Mouse (Mus musculus) heart, postnatal 0 days (tissue): ENCODE results near the gene Il12rb1. TPM values are rescaled to one million over a fixed set of nuclear protein-coding genes. Genes with fewer than 3 reads are reported as not detected.
A peak's percentile ranks its signal among the peaks of the same experiment; 100 is the strongest.

ENCODE experiments used
- ATAC-seq: fragments of 200-750 bp; cut with Nextera tagmentation; 2 replicates; pipeline ENCODE4 v1.8.0; 2017; ENCODE audit warnings: low read depth, moderate number of reproducible peaks, moderate library complexity; ENCODE audit not compliant: insufficient read depth
- DNase-seq: peaks from one replicate; pipeline ENCODE4 v3.0.0-alpha.2; 2016; ENCODE audit warnings: low spot score
- H3K27ac ChIP-seq: fragments of 300-500 bp; sonication (generic); 2 replicates; pipeline ENCODE4 v1.5.1; 2014; ENCODE audit warnings: low read depth, mild to moderate bottlenecking
- H3K27me3 ChIP-seq: fragments of 300-500 bp; sonication (generic); 2 replicates; pipeline ENCODE4 v1.6.1; 2014; ENCODE audit warnings: low read length, mixed read lengths; ENCODE audit not compliant: control insufficient read depth, insufficient read depth
- H3K36me3 ChIP-seq: fragments of 300-500 bp; sonication (generic); replicated peaks from 2 replicates; pipeline ENCODE4 v1.6.1; 2014; ENCODE audit warnings: low read length, mixed read lengths; ENCODE audit not compliant: control insufficient read depth, insufficient read depth
- H3K4me1 ChIP-seq: fragments of 300-500 bp; sonication (generic); 2 replicates; pipeline ENCODE4 v1.6.1; 2014; ENCODE audit warnings: antibody characterized with exemption; ENCODE audit not compliant: control insufficient read depth, insufficient read depth
- H3K4me2 ChIP-seq: fragments of 300-500 bp; sonication (generic); 2 replicates; pipeline ENCODE4 v1.6.1; 2014; ENCODE audit warnings: low read depth, mild to moderate bottlenecking, low read length, moderate library complexity
- H3K4me3 ChIP-seq: fragments of 300-500 bp; sonication (generic); 2 replicates; pipeline ENCODE4 v1.5.1; 2014; ENCODE audit warnings: low read depth, low read length
- H3K9ac ChIP-seq: fragments of 300-500 bp; sonication (generic); replicated peaks from 2 replicates; pipeline ENCODE4 v1.6.1; 2014; ENCODE audit warnings: low read depth, low read length, mixed read lengths
- H3K9me3 ChIP-seq: fragments of 300-500 bp; sonication (generic); replicated peaks from 2 replicates; pipeline ENCODE4 v1.6.1; 2016; ENCODE audit warnings: low read length; ENCODE audit not compliant: control insufficient read depth
- CTCF ChIP-seq: IDR thresholded peaks from 2 replicates; pipeline ENCODE4 v1.5.1; 2016; ENCODE audit warnings: antibody characterized with exemption, control low read depth, low read depth
- EP300 ChIP-seq: IDR thresholded peaks from 2 replicates; pipeline ENCODE4 v1.6.1; 2016; ENCODE audit warnings: antibody characterized with exemption, low read depth
- whole genome bisulfite sequencing: fragments of 180-500 bp; shearing (Covaris S2); extraction: QIAGEN DNeasy Blood & Tissue Kit; methylation state at CpG from one replicate; pipeline ENCODE4 v1.1.7; 2014; 5-methylcytosine and 5-hydroxymethylcytosine counted together
- polyA plus RNA-seq: library from polyadenylated mRNA; unstranded; fragments of >200 nt; fragmentation: Nextera tagmentation; extraction: Ambion mirVana; gene quantifications from 2 replicates; pipeline ENCODE4 v1.2.1, GENCODE M21; 2015
- total RNA-seq: library from RNA; depleted of rRNA; stranded (reverse); fragments of >200 nt; gene quantifications from 2 replicates; pipeline ENCODE4 v1.2.3, GENCODE M21; 2014; ENCODE audit warnings: low replicate concordance

Il12rb1 gene
- total and polyA plus RNA-seq, 2 experiments from 2014 or later: not detected

DNA sequence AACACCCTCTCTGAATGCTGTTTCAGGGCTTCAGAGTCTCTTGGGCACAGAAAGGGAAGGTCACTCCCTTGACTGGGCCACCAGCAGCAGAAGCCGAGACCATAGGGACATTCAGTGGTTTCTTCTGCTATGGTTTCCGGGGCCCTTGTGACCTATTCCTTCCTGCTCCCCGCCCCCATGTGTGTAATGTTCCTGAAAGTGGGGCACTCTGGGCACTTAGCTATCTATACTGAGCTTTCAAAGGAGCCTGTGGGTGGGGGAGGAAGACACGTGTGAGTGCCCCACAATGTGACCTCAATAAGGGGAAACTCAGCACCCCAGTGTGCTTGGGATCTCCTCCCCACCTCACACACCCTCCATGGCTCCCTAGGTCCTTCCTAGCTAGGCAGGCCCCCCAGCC is 1.7 kb upstream of the Il12rb1 start:
- ATAC-seq: no peak
- Histone ChIP-seq H3K4me1 (peaks cover 10% of the 10 kb centered on the region), H3K9me3 (no peaks in the 10 kb centered on the region), H3K36me3 (no peaks in the 10 kb centered on the region), H3K4me2 (no peak overlapping the region), H3K27me3 (peaks cover 29% of the 10 kb centered on the region), H3K9ac (no peak overlapping the region), H3K27ac (no peak overlapping the region; the same call in 1 of the 2 replicates), H3K4me3 (no peak overlapping the region)
- DNase-seq: no peak
- WGBS: 51% methylated on average over 4 of the region's 4 CpGs
- TF ChIP-seq CTCF (no peak), EP300 (no peak)

DNA sequence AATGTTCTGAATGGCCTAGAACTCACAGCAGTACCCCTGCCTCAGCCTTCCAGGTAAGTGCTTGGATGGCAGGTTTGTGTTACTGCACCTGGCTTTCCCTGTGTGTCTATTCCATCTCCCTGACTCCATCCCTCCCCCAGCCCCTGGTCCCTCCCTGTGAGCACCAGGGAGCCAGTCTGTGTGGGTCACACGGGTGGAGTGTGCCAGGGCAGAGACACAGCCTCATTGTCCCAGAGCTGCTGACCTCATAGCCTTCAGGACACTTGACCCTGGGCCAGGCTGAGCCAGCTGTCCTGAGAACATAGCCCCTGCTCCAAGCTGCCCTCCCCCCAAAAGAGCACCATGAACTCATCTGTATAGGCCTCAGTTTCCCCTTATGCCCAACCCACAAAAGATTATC is 945 bp upstream of the Il12rb1 start:
- 40% methylated on average over 1 of the region's 1 CpGs for WGBS
- H3K27ac ChIP-seq: no peak overlapping the region
- H3K27me3 ChIP-seq: peaks cover 25% of the 10 kb centered on the region

DNA sequence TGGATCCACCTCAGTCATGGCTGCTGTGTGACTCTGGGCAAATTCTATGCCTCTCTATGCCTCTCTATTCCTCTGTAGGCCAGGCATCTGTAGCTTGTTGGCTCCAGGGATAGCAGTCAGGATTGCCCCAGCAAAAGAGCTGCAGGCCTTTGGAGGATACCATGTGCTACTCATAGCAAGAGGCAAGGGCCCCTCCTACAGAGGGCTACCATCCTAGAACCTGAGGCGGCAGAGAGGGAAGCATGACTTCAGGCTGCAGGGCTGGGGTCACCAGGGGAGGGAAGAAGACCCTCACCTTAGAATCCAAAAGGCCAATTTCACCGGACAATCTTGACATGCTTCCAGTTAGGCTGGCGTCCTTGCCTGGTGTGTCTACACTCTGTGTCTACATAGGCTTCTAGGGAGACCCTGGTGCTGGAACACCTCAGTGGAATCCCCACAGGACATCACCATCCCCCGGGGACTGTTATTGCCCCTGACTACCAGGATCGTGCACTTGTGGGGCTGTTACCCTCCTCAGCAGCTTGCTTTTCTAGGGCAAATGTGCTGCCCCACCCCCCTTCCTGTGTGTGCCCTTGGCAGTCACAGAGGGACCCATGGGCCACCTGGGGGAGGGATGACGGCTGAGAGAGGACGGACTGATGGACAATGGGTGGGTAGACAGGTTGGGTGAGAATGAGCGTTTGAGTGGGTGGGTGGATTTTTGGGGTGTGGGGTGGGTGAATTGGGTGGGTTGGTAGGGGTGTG is 879 bp downstream of the Il12rb1 start:
- Histone ChIP-seq H3K4me2 (peak overlapping the region; percentile 16; the same call in 1 of the 2 replicates), H3K36me3 (no peaks in the 10 kb centered on the region), H3K9ac (no peak overlapping the region), H3K4me1 (peaks cover 5% of the 10 kb centered on the region; the same call in 1 of the 2 replicates), H3K4me3 (no peak overlapping the region; the same call in 1 of the 2 replicates), H3K27ac (no peak overlapping the region), H3K27me3 (peaks cover 10% of the 10 kb centered on the region; the same call in 1 of the 2 replicates), H3K9me3 (no peaks in the 10 kb centered on the region)
- ATAC-seq: no peak
- no peak for TF ChIP-seq CTCF
- TF ChIP-seq EP300: no peak
- no peak for DNase-seq
- WGBS: 75% methylated on average over 8 of the region's 8 CpGs

More for the DNA sequence above, 945 bp upstream of the Il12rb1 start:
- Histone ChIP-seq H3K4me3 (no peak overlapping the region), H3K36me3 (no peaks in the 10 kb centered on the region), H3K4me2 (no peak overlapping the region), H3K9ac (no peak overlapping the region), H3K4me1 (peaks cover 10% of the 10 kb centered on the region), H3K9me3 (no peaks in the 10 kb centered on the region)
- TF ChIP-seq CTCF: no peak
- no peak for TF ChIP-seq EP300
- ATAC-seq (no peak), DNase-seq (no peak)

DNA sequence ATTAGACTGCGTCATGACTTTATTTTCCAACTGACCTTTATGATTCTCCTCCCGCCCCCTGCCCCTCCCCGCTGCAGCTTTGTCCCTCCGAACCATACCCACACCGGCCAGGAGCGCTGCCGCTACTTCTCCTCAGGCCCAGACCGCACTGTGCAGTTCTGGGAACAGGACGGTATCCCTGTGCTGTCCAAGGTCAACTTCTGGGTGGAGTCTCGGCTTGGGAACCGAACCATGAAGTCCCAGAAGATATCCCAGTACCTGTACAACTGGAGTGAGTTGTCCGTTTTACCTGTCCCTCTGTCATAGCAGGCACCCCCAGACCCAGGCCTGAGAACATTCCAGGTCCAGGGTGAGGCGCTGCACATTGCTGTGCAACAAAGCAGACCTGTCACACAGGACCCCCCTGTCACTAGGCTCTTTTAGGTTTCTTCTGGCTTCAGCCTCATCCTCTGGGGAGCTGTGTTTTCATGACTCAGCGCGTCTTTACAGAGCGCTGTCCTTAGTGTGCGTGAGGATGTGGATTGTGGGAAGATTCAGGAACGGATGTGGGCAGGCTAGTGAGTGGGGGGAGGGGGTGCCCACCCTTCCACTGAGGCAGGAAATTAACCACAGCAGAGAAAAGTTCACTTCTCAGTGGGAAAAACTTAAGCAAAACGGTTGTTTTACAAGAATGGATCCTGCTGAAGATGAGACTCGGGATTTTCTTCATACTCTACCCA is 2.9 kb downstream of the Il12rb1 start:
- DNase-seq (no peak), ATAC-seq (no peak)
- H3K27me3 ChIP-seq: peaks cover 7% of the 10 kb centered on the region; the same call in 1 of the 2 replicates
- no peak overlapping the region for H3K4me3 ChIP-seq
- TF ChIP-seq EP300: no peak
- no peak for TF ChIP-seq CTCF
- H3K4me1 ChIP-seq: no peaks in the 10 kb centered on the region
- no peaks in the 10 kb centered on the region for H3K9me3 ChIP-seq
- H3K36me3 ChIP-seq: no peaks in the 10 kb centered on the region
- no peak overlapping the region for H3K4me2 ChIP-seq
- H3K9ac ChIP-seq: no peak overlapping the region
- WGBS: 62% methylated on average over 20 of the region's 20 CpGs
- no peak overlapping the region for H3K27ac ChIP-seq

DNA sequence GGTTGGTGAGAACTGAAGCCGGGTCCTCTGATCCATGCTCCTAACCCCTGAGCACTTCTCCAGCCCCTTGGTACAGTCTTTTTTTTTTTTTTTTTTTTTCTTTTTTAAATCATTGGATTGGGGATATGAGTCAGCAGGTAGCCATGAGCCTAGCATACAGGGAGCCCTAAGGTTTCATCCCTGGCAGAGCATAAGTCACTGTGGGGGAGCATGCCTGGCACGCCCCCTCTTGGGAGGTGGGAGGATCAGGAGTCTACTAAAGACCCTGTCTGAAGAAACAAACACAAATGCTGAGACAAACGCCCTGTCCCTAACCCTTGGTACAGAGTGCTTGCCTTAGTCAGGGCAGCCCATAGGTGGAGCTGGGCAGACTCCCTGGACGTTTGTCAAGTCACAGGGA is 3.8 kb downstream of the Il12rb1 start:
- Histone ChIP-seq H3K4me2 (no peak overlapping the region), H3K27ac (no peak overlapping the region), H3K9ac (no peak overlapping the region), H3K9me3 (no peaks in the 10 kb centered on the region), H3K27me3 (peaks cover 17% of the 10 kb centered on the region; the same call in 1 of the 2 replicates), H3K4me1 (no peaks in the 10 kb centered on the region), H3K36me3 (no peaks in the 10 kb centered on the region), H3K4me3 (no peak overlapping the region)
- DNase-seq (no peak), ATAC-seq (no peak)
- TF ChIP-seq EP300: no peak
- TF ChIP-seq CTCF: no peak
- 40% methylated on average over 4 of the region's 4 CpGs for WGBS
